Mouse (Mus musculus) ovary, adult 10 weeks (tissue): Measurements from ENCODE around the gene Olfr575. TPM values are rescaled to one million over a fixed set of nuclear protein-coding genes. Genes with fewer than 3 reads are reported as not detected.

Source experiments
- polyA plus RNA-seq: library from polyadenylated mRNA; stranded (reverse); fragments of 350-450 nt; fragmentation: Illumina TruSeq; extraction: RNeasy Lipid Tissue Mini Kit (QIAGEN cat#74804); gene quantifications from one replicate; pipeline ENCODE4 v1.2.3, GENCODE M21; 2014

Gene Olfr575
- not detected for polyA plus RNA-seq

DNA sequence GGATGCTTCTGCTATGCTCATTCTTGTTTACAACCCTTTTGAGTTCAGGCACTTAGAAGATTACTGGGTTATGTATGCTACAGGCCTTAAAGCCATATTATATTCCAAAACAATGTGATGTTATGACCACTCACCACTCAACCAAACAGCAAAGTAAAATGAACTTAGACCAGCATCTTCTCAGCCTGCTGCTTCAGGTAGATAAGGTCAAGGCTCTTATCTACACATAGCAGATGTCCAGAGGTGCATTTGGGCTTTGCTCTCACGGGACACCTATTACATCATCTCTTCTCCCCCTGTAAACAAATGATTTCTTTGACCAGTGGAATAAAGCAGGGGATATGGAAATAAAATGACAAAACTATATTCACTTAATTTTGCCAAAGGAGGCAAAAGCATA lies at the start of gene Olfr575:
TSS of gene Olfr575 (minus strand) at position 183 of the 400 bp plus-strand sequence.

DNA sequence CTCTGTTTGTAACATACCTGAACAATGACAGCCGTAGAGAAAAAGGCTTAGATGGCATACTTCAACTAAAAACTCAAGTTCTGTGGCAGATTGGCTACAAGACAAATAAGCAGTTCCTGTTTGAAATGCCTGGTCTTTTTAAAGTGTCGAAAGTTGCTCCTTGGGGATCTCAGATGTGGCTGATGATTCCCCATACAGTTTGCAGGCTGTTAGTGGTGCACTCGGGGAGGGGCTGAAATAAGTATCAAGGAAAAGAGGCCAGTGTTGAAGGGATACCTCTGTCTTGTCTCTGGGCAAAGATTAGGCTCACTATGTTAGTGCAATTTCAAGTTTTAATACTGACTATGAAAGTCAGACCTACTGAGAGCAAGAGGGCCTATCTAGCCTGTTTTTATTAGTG lies 30.6 kb upstream of the Olfr575 start, which contains the start of gene Olfr578:
TSS of gene Olfr578 (minus strand) at position 101 of the 400 bp plus-strand sequence.

GRCm38 (mm10) chr7:102975843-102976242 lies 17.3 kb upstream of the Olfr575 start, which contains the start of gene Olfr577:
Gene Olfr577, minus strand, starts transcription at chr7:102975943.

GRCm38 (mm10) chr7:102962360-102962759 lies 3.8 kb upstream of the Olfr575 start, which contains the start of gene Olfr576:
Gene Olfr576, plus strand, starts transcription at chr7:102962660.

GRCm38 (mm10) chr7:102948167-102948566 lies 10.4 kb downstream of the Olfr575 start, which contains the start of gene Olfr574:
Gene Olfr574, plus strand, starts transcription at chr7:102948467.

GRCm38 (mm10) chr7:102942475-102942874 lies 16.1 kb downstream of the Olfr575 start, which contains the start of gene Olfr573-ps1:
Gene Olfr573-ps1, minus strand, starts transcription at chr7:102942575.

DNA sequence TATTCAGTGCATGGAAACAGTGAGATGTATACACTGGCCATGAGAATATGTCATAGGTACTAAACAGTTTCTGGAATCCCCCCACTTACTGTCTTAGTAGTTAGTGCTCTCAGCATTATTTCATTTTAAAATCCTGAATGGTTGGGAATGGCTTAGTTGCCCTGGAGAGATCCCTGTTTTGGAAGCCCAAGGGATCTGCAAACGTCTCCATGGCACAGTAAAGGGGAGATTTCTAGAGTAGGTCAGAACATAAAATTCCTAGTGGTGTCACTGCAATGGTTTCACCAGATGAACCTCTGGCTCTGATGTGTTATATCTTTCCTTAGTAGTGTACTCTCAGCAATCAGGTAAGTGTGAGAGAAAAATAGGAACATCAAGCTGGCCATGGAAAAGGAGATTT lies 34.5 kb downstream of the Olfr575 start, which contains the start of gene Olfr572:
TSS of gene Olfr572 (plus strand) at position 301 of the 400 bp plus-strand sequence.

GRCm38 (mm10) chr7:102917032-102917875 lies 41.3 kb downstream of the Olfr575 start, which contains the start of gene Olfr571:
Gene Olfr571, minus strand, starts transcription at chr7:102917536.

Other genes with a start within 250 kb of the Olfr575 start
- not detected for gene Olfr33, start 239.7 kb downstream of the Olfr575 start, polyA plus RNA-seq
- gene Olfr559, start 231.3 kb downstream of the Olfr575 start, polyA plus RNA-seq = not detected
- not detected for gene Olfr560, start 199.4 kb downstream of the Olfr575 start, polyA plus RNA-seq
- gene Olfr78, start 199.3 kb downstream of the Olfr575 start, polyA plus RNA-seq = 0.43 TPM
- gene Olfr561, start 187.6 kb downstream of the Olfr575 start, polyA plus RNA-seq = not detected
- not detected for gene Olfr564, start 155.3 kb downstream of the Olfr575 start, polyA plus RNA-seq
- gene Olfr566, start 100.0 kb downstream of the Olfr575 start, polyA plus RNA-seq = not detected
- gene Olfr568, start 81.7 kb downstream of the Olfr575 start, polyA plus RNA-seq = not detected
- gene Olfr569, start 67.9 kb downstream of the Olfr575 start, polyA plus RNA-seq = not detected
- not detected for gene Olfr570, start 64.2 kb downstream of the Olfr575 start, polyA plus RNA-seq
- not detected for gene Olfr571, start 41.2 kb downstream of the Olfr575 start, polyA plus RNA-seq
- gene Olfr572, start 34.4 kb downstream of the Olfr575 start, polyA plus RNA-seq = not detected
- gene Olfr573-ps1, start 16.2 kb downstream of the Olfr575 start, polyA plus RNA-seq = not detected
- gene Olfr574, start 10.3 kb downstream of the Olfr575 start, polyA plus RNA-seq = not detected
- not detected for gene Olfr576, start 3.9 kb upstream of the Olfr575 start, polyA plus RNA-seq
- gene Olfr577, start 17.2 kb upstream of the Olfr575 start, polyA plus RNA-seq = not detected
- not detected for gene Olfr578, start 30.5 kb upstream of the Olfr575 start, polyA plus RNA-seq
- not detected for gene Olfr582, start 79.2 kb upstream of the Olfr575 start, polyA plus RNA-seq
- not detected for gene Olfr583, start 92.5 kb upstream of the Olfr575 start, polyA plus RNA-seq
- not detected for gene Olfr584, start 123.1 kb upstream of the Olfr575 start, polyA plus RNA-seq
- not detected for gene Olfr585, start 138.9 kb upstream of the Olfr575 start, polyA plus RNA-seq
- gene Olfr586, start 166.9 kb upstream of the Olfr575 start, polyA plus RNA-seq = not detected
- gene Olfr588-ps1, start 182.1 kb upstream of the Olfr575 start, polyA plus RNA-seq = not detected
- not detected for gene Olfr589, start 197.6 kb upstream of the Olfr575 start, polyA plus RNA-seq
- not detected for gene Olfr591, start 219.6 kb upstream of the Olfr575 start, polyA plus RNA-seq
- not detected for gene Olfr592, start 226.0 kb upstream of the Olfr575 start, polyA plus RNA-seq